Mouse (Mus musculus) NIH3T3 (cell line): Measurements from ENCODE around the gene Zfp978.
"Not testable (repeated sequence)": the region's sequence is repeated elsewhere in the genome, so short reads cannot be mapped to it uniquely, and the experiment has no call there.

Source experiments
- DNase-seq: peaks from one replicate; pipeline ENCODE4 v3.0.0-alpha.2; 2012; ENCODE audit warnings: low read depth

The Zfp978 gene

GRCm38 (mm10) chr4:147361003-147361402 is at the start of gene Zfp978:
Gene Zfp978 (plus strand): TSS chr4:147361303.
- DNase-seq: not testable (repeated sequence)

- not testable (repeated sequence) for DNase-seq
Measured at GRCm38 (mm10) chr4:147335036-147335690, 25.9 kb upstream of the Zfp978 start.

- peak; percentile 10 for DNase-seq
Measured at GRCm38 (mm10) chr4:147335691-147336367, 25.3 kb upstream of the Zfp978 start.

GRCm38 (mm10) chr4:147336368-147337195 is 24.5 kb upstream of the Zfp978 start:
- DNase-seq: peak; percentile 9

GRCm38 (mm10) chr4:147337520-147337919 is 23.6 kb upstream of the Zfp978 start:
- DNase-seq: not testable (repeated sequence)

- peak; percentile 8 for DNase-seq
Measured at GRCm38 (mm10) chr4:147338032-147338610, 23.0 kb upstream of the Zfp978 start.

- DNase-seq: not testable (repeated sequence)
Measured at GRCm38 (mm10) chr4:147338706-147339105, 22.4 kb upstream of the Zfp978 start.

- DNase-seq: not testable (repeated sequence)
Measured at GRCm38 (mm10) chr4:147339601-147340219, 21.4 kb upstream of the Zfp978 start.

- not testable (repeated sequence) for DNase-seq
Measured at GRCm38 (mm10) chr4:147340236-147340635, 20.9 kb upstream of the Zfp978 start.

- not testable (repeated sequence) for DNase-seq
Measured at GRCm38 (mm10) chr4:147340876-147341275, 20.2 kb upstream of the Zfp978 start.

GRCm38 (mm10) chr4:147343042-147343908 is 17.8 kb upstream of the Zfp978 start:
- peak; percentile 15 for DNase-seq

GRCm38 (mm10) chr4:147345061-147345554 is 16.0 kb upstream of the Zfp978 start:
- not testable (repeated sequence) for DNase-seq

- DNase-seq: not testable (repeated sequence)
Measured at GRCm38 (mm10) chr4:147346361-147347035, 14.6 kb upstream of the Zfp978 start.

- DNase-seq: not testable (repeated sequence)
Measured at GRCm38 (mm10) chr4:147347300-147347699, 13.8 kb upstream of the Zfp978 start.

GRCm38 (mm10) chr4:147347880-147348279 is 13.2 kb upstream of the Zfp978 start:
- not testable (repeated sequence) for DNase-seq

GRCm38 (mm10) chr4:147348401-147348800 is 12.7 kb upstream of the Zfp978 start:
- DNase-seq: not testable (repeated sequence)

- DNase-seq: not testable (repeated sequence)
Measured at GRCm38 (mm10) chr4:147348906-147349686, 12.0 kb upstream of the Zfp978 start.

GRCm38 (mm10) chr4:147349687-147350415 is 11.3 kb upstream of the Zfp978 start:
- not testable (repeated sequence) for DNase-seq
